Mouse (Mus musculus) thymus, adult 2 months (tissue): ENCODE data around the gene Lrp11. TPM values are rescaled to one million over a fixed set of nuclear protein-coding genes. Genes with fewer than 3 reads are reported as not detected.

ENCODE experiments used
- DNase-seq: peaks from one replicate; pipeline ENCODE4 v3.0.0; 2021
- H3K27ac ChIP-seq: fragments of 200-500 bp; 2 replicates; pipeline ENCODE4 v1.5.1; 2012; ENCODE audit warnings: low read length, control low read depth; ENCODE audit not compliant: control insufficient read depth, insufficient read depth
- H3K27me3 ChIP-seq: fragments of 200-500 bp; 2 replicates; pipeline ENCODE4 v1.6.1; 2012; ENCODE audit warnings: mild to moderate bottlenecking, low read length, moderate library complexity, mixed read lengths; ENCODE audit not compliant: control insufficient read depth, insufficient read depth
- H3K36me3 ChIP-seq: fragments of 200-500 bp; 2 replicates; pipeline ENCODE4 v1.6.1; 2012; ENCODE audit warnings: mild to moderate bottlenecking, low read length, moderate library complexity; ENCODE audit not compliant: control insufficient read depth, insufficient read depth
- H3K4me1 ChIP-seq: fragments of 200-500 bp; replicated peaks from 2 replicates; pipeline ENCODE4 v1.6.1; 2012; ENCODE audit warnings: low read length; ENCODE audit not compliant: control insufficient read depth, insufficient read depth
- H3K4me3 ChIP-seq: fragments of 200-500 bp; 2 replicates; pipeline ENCODE4 v1.5.1; 2012; ENCODE audit warnings: mild to moderate bottlenecking, low read length, control low read depth, moderate library complexity; ENCODE audit not compliant: control insufficient read depth, insufficient read depth
- CTCF ChIP-seq: fragments of 200-500 bp; IDR thresholded peaks from 2 replicates; pipeline ENCODE4 v1.5.1; 2012; ENCODE audit warnings: mild to moderate bottlenecking, control low read depth, low read length, moderate library complexity, borderline replicate concordance; ENCODE audit not compliant: control insufficient read depth, poor library complexity, insufficient read depth; ENCODE audit errors: extremely low read depth
- POLR2A ChIP-seq: fragments of 200-500 bp; IDR thresholded peaks from 2 replicates; pipeline ENCODE4 v1.6.1; 2012; ENCODE audit warnings: mild to moderate bottlenecking, low read length, control low read depth, moderate library complexity; ENCODE audit not compliant: control insufficient read depth, poor library complexity, insufficient read depth; ENCODE audit errors: extremely low read depth
- WGBS: fragments of 180-500 bp; shearing (Covaris S2); methylation state at CpG from one replicate; pipeline ENCODE4 v1.1.7; 2018; 5-methylcytosine and 5-hydroxymethylcytosine counted together
- polyA plus RNA-seq: library from polyadenylated mRNA; depleted of rRNA; stranded (reverse); fragments of >200 nt; gene quantifications from 2 replicates; pipeline ENCODE4 v1.2.3, GENCODE M21; 2012

Lrp11 gene
- polyA plus RNA-seq, 1 experiment: 5.0 TPM

DNA sequence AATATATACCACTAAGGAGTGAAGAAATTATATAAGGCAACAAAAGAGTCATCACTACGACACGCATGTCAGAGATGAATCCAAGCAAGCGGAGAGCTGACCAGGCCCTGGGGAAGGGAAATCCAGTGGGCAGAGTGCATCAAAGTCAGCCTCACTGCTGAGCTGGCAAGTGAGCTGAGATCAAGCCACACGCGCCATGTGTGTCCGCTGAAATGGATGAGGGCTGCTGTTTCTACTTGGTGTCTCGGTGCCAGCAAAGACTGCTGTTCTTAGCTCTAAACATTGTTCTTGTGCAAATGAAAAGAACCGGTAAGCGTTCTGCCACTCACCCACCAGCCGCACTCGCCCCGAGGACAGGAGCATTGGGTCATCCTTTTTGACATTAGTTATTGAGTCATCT, 50.8 kb downstream of the Lrp11 start:
- Histone ChIP-seq H3K4me3 (no peak overlapping the region), H3K4me1 (no peaks in the 10 kb centered on the region), H3K27me3 (no peaks in the 10 kb centered on the region), H3K27ac (no peak overlapping the region), H3K36me3 (peaks cover 53% of the 10 kb centered on the region)
- TF ChIP-seq CTCF (no peak), POLR2A (no peak)
- no peak for DNase-seq
- WGBS: 99% methylated on average over 12 of the region's 12 CpGs

DNA sequence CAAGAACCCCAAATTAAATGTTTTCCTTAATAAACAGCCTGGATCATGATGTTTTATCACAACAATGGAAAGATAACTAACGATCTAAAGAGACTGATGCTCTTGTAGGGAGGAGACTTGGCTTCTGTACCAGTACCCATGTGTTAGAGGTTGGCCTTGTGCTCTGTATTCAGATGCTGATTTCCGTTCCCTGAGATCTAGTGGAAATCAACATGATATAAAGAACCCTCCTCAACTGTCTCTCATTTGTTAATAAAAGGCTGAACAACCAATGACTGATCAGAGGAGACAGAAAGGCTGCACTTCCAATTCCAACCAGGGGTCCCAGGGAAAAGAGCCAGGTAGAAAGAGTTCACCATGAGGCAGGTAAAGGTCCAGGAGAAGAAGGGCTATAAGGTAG, 56.3 kb downstream of the Lrp11 start:
- no peaks in the 10 kb centered on the region for H3K4me1 ChIP-seq
- H3K27me3 ChIP-seq: no peaks in the 10 kb centered on the region
- peaks cover 42% of the 10 kb centered on the region for H3K36me3 ChIP-seq
- no peak overlapping the region for H3K27ac ChIP-seq
- H3K4me3 ChIP-seq: no peak overlapping the region
- DNase-seq: no peak
- TF ChIP-seq POLR2A (no peak), CTCF (no peak)
- WGBS: 99% methylated on average over 2 of the region's 2 CpGs

DNA sequence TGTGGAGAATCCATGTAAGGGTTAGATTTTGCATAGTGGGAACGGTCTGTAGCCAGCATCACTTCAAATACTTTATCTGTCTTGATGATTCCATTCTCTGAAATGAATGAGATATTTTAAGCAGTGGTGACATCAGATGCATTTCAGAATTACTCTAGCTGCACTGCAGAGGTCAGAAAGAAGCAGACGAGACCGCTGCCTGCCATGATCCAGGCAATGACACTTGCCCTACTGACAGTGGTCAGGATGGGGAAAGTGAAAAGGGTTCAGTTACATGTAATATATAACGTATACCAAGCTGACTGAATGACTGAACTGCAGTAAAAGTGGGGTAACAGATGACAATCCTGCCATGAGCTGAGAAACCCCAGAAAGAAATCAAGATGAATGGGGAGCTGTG, 59.5 kb downstream of the Lrp11 start:
- WGBS: 98% methylated on average over 4 of the region's 4 CpGs
- no peak overlapping the region for H3K27ac ChIP-seq
- no peak for DNase-seq
- H3K27me3 ChIP-seq: no peaks in the 10 kb centered on the region
- TF ChIP-seq CTCF (no peak), POLR2A (no peak)
- no peak overlapping the region for H3K4me3 ChIP-seq
- H3K36me3 ChIP-seq: peaks cover 32% of the 10 kb centered on the region
- H3K4me1 ChIP-seq: no peaks in the 10 kb centered on the region

GRCm38 (mm10) chr10:7651057-7651456, 61.5 kb downstream of the Lrp11 start:
- Histone ChIP-seq H3K36me3 (peaks cover 25% of the 10 kb centered on the region), H3K4me3 (no peak overlapping the region), H3K27me3 (no peaks in the 10 kb centered on the region), H3K27ac (no peak overlapping the region), H3K4me1 (no peaks in the 10 kb centered on the region)
- TF ChIP-seq CTCF (no peak), POLR2A (no peak)
- no peak for DNase-seq
- 97% methylated on average over 2 of the region's 2 CpGs for WGBS

GRCm38 (mm10) chr10:7662471-7663141, 73.0 kb downstream of the Lrp11 start:
- TF ChIP-seq POLR2A (no peak), CTCF (no peak)
- WGBS: under 1% methylated on average over 44 of the region's 44 CpGs
- Histone ChIP-seq H3K27ac (no peak overlapping the region), H3K4me3 (peak overlapping the region; percentile 81), H3K36me3 (no peaks in the 10 kb centered on the region), H3K27me3 (no peaks in the 10 kb centered on the region), H3K4me1 (no peaks in the 10 kb centered on the region)
- DNase-seq: no peak

GRCm38 (mm10) chr10:7663159-7664026, 73.8 kb downstream of the Lrp11 start:
- WGBS: under 1% methylated on average over 64 of the region's 64 CpGs
- TF ChIP-seq POLR2A (peak; percentile 91), CTCF (0 out of 2 replicates have a peak, but pooled peaks have one; percentile 36)
- no peaks in the 10 kb centered on the region for H3K36me3 ChIP-seq
- peak; percentile 94 for DNase-seq
- H3K27ac ChIP-seq: no peak overlapping the region
- peak overlapping the region; percentile 81 for H3K4me3 ChIP-seq
- no peaks in the 10 kb centered on the region; the same call in 1 of the 2 replicates for H3K4me1 ChIP-seq
- no peaks in the 10 kb centered on the region for H3K27me3 ChIP-seq
